Mouse (Mus musculus): Measurements from ENCODE around the gene Orc6. TPM values are rescaled to one million over a fixed set of nuclear protein-coding genes. Genes with fewer than 3 reads are reported as not detected.

The Orc6 gene
- polyA plus RNA-seq, 1 experiment from 2014 or later: 12.3 TPM

DNA sequence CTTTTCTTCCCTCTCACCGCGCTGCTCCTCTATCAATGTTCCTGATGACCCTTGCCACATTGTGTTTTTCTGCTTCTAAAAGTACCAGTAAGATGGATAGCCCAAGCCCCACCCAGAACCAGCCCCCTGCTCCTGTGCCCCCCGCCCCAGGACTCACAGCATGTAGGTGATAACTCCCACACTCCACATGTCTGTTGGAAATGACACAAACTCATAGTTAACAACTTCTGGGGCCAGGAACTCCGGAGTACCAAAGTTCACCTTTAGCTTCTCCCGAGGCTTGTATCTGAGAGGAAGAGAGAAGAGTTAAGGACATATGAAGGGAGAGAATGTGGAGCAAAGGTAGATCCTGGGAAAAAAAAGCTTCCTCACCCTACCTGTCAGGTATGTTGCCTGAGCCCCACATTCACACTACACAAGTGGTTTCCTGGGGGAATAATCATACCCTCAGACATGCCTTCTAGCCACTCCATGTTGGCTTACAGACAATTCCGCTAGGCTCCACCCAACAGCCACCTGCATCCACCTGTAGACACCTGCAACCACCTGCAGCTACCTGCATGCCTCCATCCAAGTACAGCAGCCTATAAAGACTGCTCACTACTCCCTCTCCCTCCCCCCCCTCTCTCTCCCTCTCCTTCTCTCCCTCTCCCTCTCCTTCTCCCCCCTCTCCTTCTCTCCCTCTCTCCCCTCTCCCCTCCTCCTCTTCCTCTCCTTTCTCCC is 36.9 kb downstream of the Orc6 start:
- no peak overlapping the region for H3K27ac ChIP-seq
- no peaks in the 10 kb centered on the region for H3K79me2 ChIP-seq (ENCODE audit: inconsistent target)
- WGBS (ENCODE audit: missing documents): 85% methylated on average over 4 of the region's 6 CpGs
- H3K4me3 ChIP-seq (ENCODE audit: inconsistent target): no peak overlapping the region
- H3K36me3 ChIP-seq (ENCODE audit: inconsistent target): no peaks in the 10 kb centered on the region

DNA sequence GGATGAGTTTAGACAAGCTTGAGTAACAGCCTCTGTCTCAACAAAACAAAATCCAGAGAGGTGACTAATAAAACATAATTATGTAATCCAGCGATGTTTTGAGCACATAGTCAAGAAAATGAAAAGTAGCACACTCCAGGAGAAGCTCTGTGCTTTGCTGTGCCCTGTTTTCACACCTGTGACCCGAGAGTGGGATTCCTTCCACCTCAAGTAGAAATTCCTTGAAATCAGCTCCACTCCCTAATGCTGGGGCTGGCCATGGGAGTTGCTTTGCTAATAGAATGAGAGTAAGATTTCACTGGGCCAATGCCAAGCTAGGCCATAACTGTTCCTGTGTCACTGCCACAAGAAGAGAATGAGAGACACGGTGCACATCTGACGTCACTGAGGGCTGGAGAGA is 38.2 kb downstream of the Orc6 start:
- no peaks in the 10 kb centered on the region for H3K36me3 ChIP-seq (ENCODE audit: inconsistent target)
- no peaks in the 10 kb centered on the region for H3K79me2 ChIP-seq (ENCODE audit: inconsistent target)
- WGBS (ENCODE audit: missing documents): 88% methylated on average over 4 of the region's 4 CpGs
- no peak overlapping the region for H3K27ac ChIP-seq
- no peak overlapping the region for H3K4me3 ChIP-seq (ENCODE audit: inconsistent target)

GRCm38 (mm10) chr8:85339871-85340573 is 40.6 kb downstream of the Orc6 start:
- Histone ChIP-seq H3K27ac (no peak overlapping the region), H3K79me2 (ENCODE audit: inconsistent target) (no peaks in the 10 kb centered on the region), H3K4me3 (ENCODE audit: inconsistent target) (no peak overlapping the region), H3K36me3 (ENCODE audit: inconsistent target) (no peaks in the 10 kb centered on the region)
- 92% methylated on average over 5 of the region's 5 CpGs for WGBS (ENCODE audit: missing documents)

- 94% methylated on average over 4 of the region's 4 CpGs for WGBS (ENCODE audit: missing documents)
- no peak overlapping the region for H3K4me3 ChIP-seq (ENCODE audit: inconsistent target)
- H3K27ac ChIP-seq: no peak overlapping the region
- no peaks in the 10 kb centered on the region for H3K79me2 ChIP-seq (ENCODE audit: inconsistent target)
- no peaks in the 10 kb centered on the region for H3K36me3 ChIP-seq (ENCODE audit: inconsistent target)
Measured at GRCm38 (mm10) chr8:85353287-85353686, 53.9 kb downstream of the Orc6 start.

Other genes starting within 250 kb of the Orc6 start
- gene Fbxw9, start 239.6 kb upstream of the Orc6 start, polyA plus RNA-seq (2018): 4.8 to 12.5 TPM (median 8.4 TPM) in 3 replicates
- gene Gm5741, start 231.7 kb upstream of the Orc6 start, polyA plus RNA-seq (2018): not detected in 3 replicates
- gene Dhps, start 227.9 kb upstream of the Orc6 start, polyA plus RNA-seq (2018): 28.6 to 47.4 TPM (median 37.1 TPM) in 3 replicates
- 66.3 to 79.6 TPM (median 68.7 TPM) in 3 replicates for gene Wdr83os, start 218.9 kb upstream of the Orc6 start, polyA plus RNA-seq (2018)
- gene Wdr83, start 218.3 kb upstream of the Orc6 start, polyA plus RNA-seq (2018): 13.5 to 19.5 TPM (median 15.7 TPM) in 3 replicates
- gene Man2b1, start 216.4 kb upstream of the Orc6 start, polyA plus RNA-seq (2018): 375 to 585 TPM (median 491 TPM) in 3 replicates
- 1.2 to 2.6 TPM (median 1.4 TPM) in 3 replicates for gene Zfp791, start 176.5 kb upstream of the Orc6 start, polyA plus RNA-seq (2018)
- not detected in 3 replicates for gene Cks1brt, start 147.7 kb upstream of the Orc6 start, polyA plus RNA-seq (2018)
- not detected in 3 replicates for gene Olfr371, start 73.6 kb upstream of the Orc6 start, polyA plus RNA-seq (2018)
- 167 to 195 TPM (median 180 TPM) in 3 replicates for gene Vps35, start 170 bp downstream of the Orc6 start, polyA plus RNA-seq (2018)
- 0.06 TPM in 1 of 3 replicates, not detected in the others for gene Mylk3, start 86.7 kb downstream of the Orc6 start, polyA plus RNA-seq (2018)
- gene 4921524J17Rik, start 133.2 kb downstream of the Orc6 start, polyA plus RNA-seq (2018): 15.6 to 28.1 TPM (median 17.6 TPM) in 3 replicates
- gene Gpt2, start 192.9 kb downstream of the Orc6 start, polyA plus RNA-seq (2018): 4.7 to 7.9 TPM (median 5.4 TPM) in 3 replicates